Mouse (Mus musculus): ENCODE measurements at regions not wholly inside any gene's neighbourhood (a gene's known extent, or its start where the extent isn't known, plus 50 kb on each side); places are given as distances from the start of the nearest gene placed in this dataset.

- H3K9me3 ChIP-seq (replicated peaks; ENCODE audit: control insufficient read depth, low read length), result no peaks in the 10 kb centered on the region
- no peaks in the 10 kb centered on the region for H3K27me3 ChIP-seq (ENCODE audit: control insufficient read depth, insufficient read depth, low read length)
- H3K4me1 ChIP-seq (ENCODE audit: control insufficient read depth, insufficient read depth, low read length), result no peaks in the 10 kb centered on the region
- H3K4me3 ChIP-seq (ENCODE audit: low read depth, low read length), result no peak overlapping the region
- ATAC-seq (replicated peaks; ENCODE audit: insufficient number of reproducible peaks, low FRiP score, low TSS enrichment), result no peak
- no peak overlapping the region for H3K9ac ChIP-seq (ENCODE audit: low read depth, low read length)
- no peaks in the 10 kb centered on the region for H3K36me3 ChIP-seq (ENCODE audit: control insufficient read depth, insufficient read depth, low read length)
- WGBS (ENCODE audit: insufficient replicate concordance), result 77% methylated on average over 2 of the region's 2 CpGs
- H3K4me2 ChIP-seq, result no peak overlapping the region
- H3K27ac ChIP-seq (ENCODE audit: low read depth, low read length), result no peak overlapping the region
Observed at GRCm38 (mm10) chr9:78859956-78860355, 244.6 kb downstream of the Cd109 start.

GRCm38 (mm10) chr9:78872561-78872960 is 257.2 kb downstream of the Cd109 start:
- Histone ChIP-seq H3K36me3 (ENCODE audit: control insufficient read depth, insufficient read depth, low read length) (no peaks in the 10 kb centered on the region), H3K4me2 (no peak overlapping the region), H3K27me3 (ENCODE audit: control insufficient read depth, insufficient read depth, low read length) (no peaks in the 10 kb centered on the region), H3K4me1 (ENCODE audit: control insufficient read depth, insufficient read depth, low read length) (no peaks in the 10 kb centered on the region), H3K9ac (ENCODE audit: low read depth, low read length) (no peak overlapping the region), H3K4me3 (ENCODE audit: low read depth, low read length) (no peak overlapping the region), H3K27ac (ENCODE audit: low read depth, low read length) (no peak overlapping the region), H3K9me3 (replicated peaks; ENCODE audit: control insufficient read depth, low read length) (no peaks in the 10 kb centered on the region)
- no peak for ATAC-seq (replicated peaks; ENCODE audit: insufficient number of reproducible peaks, low FRiP score, low TSS enrichment)
- 79% methylated on average over 2 of the region's 2 CpGs for WGBS (ENCODE audit: insufficient replicate concordance)

- ATAC-seq (replicated peaks; ENCODE audit: insufficient number of reproducible peaks, low FRiP score, low TSS enrichment), result no peak
- Histone ChIP-seq H3K27ac (ENCODE audit: low read depth, low read length) (no peak overlapping the region), H3K27me3 (ENCODE audit: control insufficient read depth, insufficient read depth, low read length) (no peaks in the 10 kb centered on the region), H3K4me2 (no peak overlapping the region), H3K9me3 (replicated peaks; ENCODE audit: control insufficient read depth, low read length) (no peaks in the 10 kb centered on the region), H3K9ac (ENCODE audit: low read depth, low read length) (no peak overlapping the region), H3K4me3 (ENCODE audit: low read depth, low read length) (no peak overlapping the region), H3K36me3 (ENCODE audit: control insufficient read depth, insufficient read depth, low read length) (no peaks in the 10 kb centered on the region), H3K4me1 (ENCODE audit: control insufficient read depth, insufficient read depth, low read length) (no peaks in the 10 kb centered on the region)
- 59% methylated on average over 6 of the region's 6 CpGs for WGBS (ENCODE audit: insufficient replicate concordance)
Observed at GRCm38 (mm10) chr9:78879955-78880642, 264.8 kb downstream of the Cd109 start.

- no peaks in the 10 kb centered on the region for H3K36me3 ChIP-seq (ENCODE audit: control insufficient read depth, insufficient read depth, low read length)
- ATAC-seq (replicated peaks; ENCODE audit: insufficient number of reproducible peaks, low FRiP score, low TSS enrichment), result no peak
- no peak overlapping the region for H3K4me3 ChIP-seq (ENCODE audit: low read depth, low read length)
- H3K27ac ChIP-seq (ENCODE audit: low read depth, low read length), result no peak overlapping the region
- H3K4me1 ChIP-seq (ENCODE audit: control insufficient read depth, insufficient read depth, low read length), result no peaks in the 10 kb centered on the region
- no peaks in the 10 kb centered on the region for H3K9me3 ChIP-seq (replicated peaks; ENCODE audit: control insufficient read depth, low read length)
- H3K9ac ChIP-seq (ENCODE audit: low read depth, low read length), result no peak overlapping the region
- 72% methylated on average over 4 of the region's 4 CpGs for WGBS (ENCODE audit: insufficient replicate concordance)
- no peak overlapping the region for H3K4me2 ChIP-seq
- H3K27me3 ChIP-seq (ENCODE audit: control insufficient read depth, insufficient read depth, low read length), result no peaks in the 10 kb centered on the region
Observed at GRCm38 (mm10) chr9:78880643-78881306, 265.4 kb downstream of the Cd109 start.

GRCm38 (mm10) chr9:78881307-78881790 is 266.0 kb downstream of the Cd109 start:
- no peak for ATAC-seq (replicated peaks; ENCODE audit: insufficient number of reproducible peaks, low FRiP score, low TSS enrichment)
- Histone ChIP-seq H3K27ac (ENCODE audit: low read depth, low read length) (no peak overlapping the region), H3K27me3 (ENCODE audit: control insufficient read depth, insufficient read depth, low read length) (no peaks in the 10 kb centered on the region), H3K36me3 (ENCODE audit: control insufficient read depth, insufficient read depth, low read length) (no peaks in the 10 kb centered on the region), H3K4me2 (no peak overlapping the region), H3K9ac (ENCODE audit: low read depth, low read length) (no peak overlapping the region), H3K9me3 (replicated peaks; ENCODE audit: control insufficient read depth, low read length) (no peaks in the 10 kb centered on the region), H3K4me1 (ENCODE audit: control insufficient read depth, insufficient read depth, low read length) (no peaks in the 10 kb centered on the region), H3K4me3 (ENCODE audit: low read depth, low read length) (no peak overlapping the region)
- WGBS (ENCODE audit: insufficient replicate concordance), result 64% methylated on average over 5 of the region's 5 CpGs

- H3K4me3 ChIP-seq (ENCODE audit: low read depth, low read length), result no peak overlapping the region
- H3K9me3 ChIP-seq (replicated peaks; ENCODE audit: control insufficient read depth, low read length), result no peaks in the 10 kb centered on the region
- no peak overlapping the region for H3K4me2 ChIP-seq
- no peaks in the 10 kb centered on the region for H3K27me3 ChIP-seq (ENCODE audit: control insufficient read depth, insufficient read depth, low read length)
- H3K27ac ChIP-seq (ENCODE audit: low read depth, low read length), result no peak overlapping the region
- H3K9ac ChIP-seq (ENCODE audit: low read depth, low read length), result no peak overlapping the region
- H3K4me1 ChIP-seq (ENCODE audit: control insufficient read depth, insufficient read depth, low read length), result no peaks in the 10 kb centered on the region
- no peaks in the 10 kb centered on the region for H3K36me3 ChIP-seq (ENCODE audit: control insufficient read depth, insufficient read depth, low read length)
- WGBS (ENCODE audit: insufficient replicate concordance), result 71% methylated on average over 9 of the region's 9 CpGs
- ATAC-seq (replicated peaks; ENCODE audit: insufficient number of reproducible peaks, low FRiP score, low TSS enrichment), result no peak
Observed at GRCm38 (mm10) chr9:78903211-78903610, 287.9 kb downstream of the Cd109 start.

- Histone ChIP-seq H3K9ac (ENCODE audit: low read depth, low read length) (no peak overlapping the region), H3K36me3 (ENCODE audit: control insufficient read depth, insufficient read depth, low read length) (no peaks in the 10 kb centered on the region), H3K27me3 (ENCODE audit: control insufficient read depth, insufficient read depth, low read length) (no peaks in the 10 kb centered on the region), H3K9me3 (replicated peaks; ENCODE audit: control insufficient read depth, low read length) (no peaks in the 10 kb centered on the region), H3K4me3 (ENCODE audit: low read depth, low read length) (no peak overlapping the region), H3K27ac (ENCODE audit: low read depth, low read length) (no peak overlapping the region), H3K4me2 (no peak overlapping the region), H3K4me1 (ENCODE audit: control insufficient read depth, insufficient read depth, low read length) (no peaks in the 10 kb centered on the region)
- 83% methylated on average over 1 of the region's 1 CpGs for WGBS (ENCODE audit: insufficient replicate concordance)
- ATAC-seq (replicated peaks; ENCODE audit: insufficient number of reproducible peaks, low FRiP score, low TSS enrichment), result no peak
Observed at GRCm38 (mm10) chr9:78917336-78917735, 302.0 kb downstream of the Cd109 start.

GRCm38 (mm10) chr9:78925977-78926593 is 310.7 kb downstream of the Cd109 start:
- no peaks in the 10 kb centered on the region for H3K36me3 ChIP-seq (ENCODE audit: control insufficient read depth, insufficient read depth, low read length)
- WGBS (ENCODE audit: insufficient replicate concordance), result 67% methylated on average over 7 of the region's 7 CpGs
- no peak overlapping the region for H3K27ac ChIP-seq (ENCODE audit: low read depth, low read length)
- no peaks in the 10 kb centered on the region for H3K27me3 ChIP-seq (ENCODE audit: control insufficient read depth, insufficient read depth, low read length)
- H3K4me3 ChIP-seq (ENCODE audit: low read depth, low read length), result no peak overlapping the region
- no peaks in the 10 kb centered on the region for H3K9me3 ChIP-seq (replicated peaks; ENCODE audit: control insufficient read depth, low read length)
- H3K9ac ChIP-seq (ENCODE audit: low read depth, low read length), result no peak overlapping the region
- ATAC-seq (replicated peaks; ENCODE audit: insufficient number of reproducible peaks, low FRiP score, low TSS enrichment), result no peak
- peaks cover 4% of the 10 kb centered on the region; the same call in 1 of the 2 replicates for H3K4me1 ChIP-seq (ENCODE audit: control insufficient read depth, insufficient read depth, low read length)
- no peak overlapping the region for H3K4me2 ChIP-seq

All from heart, embryonic 11.5 days (tissue).